Mouse (Mus musculus) macrophage (primary cell): ENCODE results near the gene Drd1. TPM values are rescaled to one million over a fixed set of nuclear protein-coding genes. Genes with fewer than 3 reads are reported as not detected.

Source experiments
- H3K27ac ChIP-seq: fragments of 350-480 bp; formaldehyde crosslinking; 2 replicates; pipeline ENCODE4 v1.9.0; 2021
- H3K36me3 ChIP-seq: fragments of 350-480 bp; formaldehyde crosslinking; 2 replicates; pipeline ENCODE4 v1.9.0; 2021; ENCODE audit errors: inconsistent target
- H3K4me3 ChIP-seq: fragments of 350-480 bp; formaldehyde crosslinking; 2 replicates; pipeline ENCODE4 v1.9.0; 2021; ENCODE audit errors: inconsistent target
- H3K79me2 ChIP-seq: fragments of 350-480 bp; formaldehyde crosslinking; 2 replicates; pipeline ENCODE4 v1.9.0; 2021; ENCODE audit errors: inconsistent target
- WGBS: methylation state at CpG from one replicate; pipeline ENCODE4 v1.1.7; 2026; ENCODE audit warnings: inconsistent platforms; ENCODE audit not compliant: missing documents; 5-methylcytosine and 5-hydroxymethylcytosine counted together
- polyA plus RNA-seq: library from polyadenylated mRNA; stranded (reverse); fragments of 250-400 nt; gene quantifications from 3 replicates; pipeline ENCODE4 v1.2.4, GENCODE M21; 2018; ENCODE audit warnings: inconsistent platforms

Drd1 gene
- polyA plus RNA-seq, 1 experiment from 2014 or later, result 0.44 TPM

DNA sequence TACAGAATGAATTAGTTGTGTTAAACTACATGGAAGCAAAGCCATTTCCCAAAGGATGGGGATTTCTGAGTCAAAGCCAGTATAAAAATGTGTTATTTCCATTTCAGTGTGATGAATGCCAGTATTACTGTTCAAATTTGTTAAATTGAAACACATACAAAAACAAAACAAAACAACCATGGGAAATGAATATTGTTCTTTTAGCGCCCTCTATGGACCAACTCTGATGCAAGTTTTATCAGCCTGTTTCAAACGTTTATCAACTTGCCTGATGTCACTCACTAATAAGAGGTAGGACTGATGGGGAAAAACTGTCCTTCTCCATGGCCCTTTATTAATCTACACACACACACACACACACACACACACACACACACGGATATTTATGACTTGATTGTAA is 7.8 kb upstream of the Drd1 start:
- no peak overlapping the region for H3K4me3 ChIP-seq
- H3K27ac ChIP-seq, result no peak overlapping the region
- 0% methylated on average over 3 of the region's 3 CpGs for WGBS
- no peaks in the 10 kb centered on the region for H3K36me3 ChIP-seq
- H3K79me2 ChIP-seq, result no peaks in the 10 kb centered on the region

DNA sequence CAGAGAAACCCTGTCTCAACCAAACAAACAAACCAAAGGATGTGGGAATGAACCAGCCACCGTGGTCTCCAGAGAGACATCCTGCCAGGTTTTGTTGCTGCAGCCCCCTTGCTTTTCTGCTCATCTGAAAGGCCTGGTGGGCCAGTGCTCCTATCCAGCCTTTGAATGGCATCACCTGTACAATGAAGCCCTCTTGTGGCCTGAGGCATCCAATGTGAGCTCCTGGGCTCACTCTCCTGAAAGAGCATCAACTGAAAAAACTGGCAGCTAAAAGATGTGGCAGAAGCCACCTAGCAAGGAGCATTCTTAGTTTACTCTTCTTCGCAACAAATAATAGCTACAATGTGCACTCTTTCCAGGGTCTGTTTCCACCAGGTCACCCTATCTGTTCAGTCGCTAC is 6.6 kb upstream of the Drd1 start:
- 80% methylated on average over 3 of the region's 3 CpGs for WGBS
- no peaks in the 10 kb centered on the region for H3K79me2 ChIP-seq
- no peak overlapping the region for H3K27ac ChIP-seq
- H3K36me3 ChIP-seq, result no peaks in the 10 kb centered on the region
- no peak overlapping the region for H3K4me3 ChIP-seq

DNA sequence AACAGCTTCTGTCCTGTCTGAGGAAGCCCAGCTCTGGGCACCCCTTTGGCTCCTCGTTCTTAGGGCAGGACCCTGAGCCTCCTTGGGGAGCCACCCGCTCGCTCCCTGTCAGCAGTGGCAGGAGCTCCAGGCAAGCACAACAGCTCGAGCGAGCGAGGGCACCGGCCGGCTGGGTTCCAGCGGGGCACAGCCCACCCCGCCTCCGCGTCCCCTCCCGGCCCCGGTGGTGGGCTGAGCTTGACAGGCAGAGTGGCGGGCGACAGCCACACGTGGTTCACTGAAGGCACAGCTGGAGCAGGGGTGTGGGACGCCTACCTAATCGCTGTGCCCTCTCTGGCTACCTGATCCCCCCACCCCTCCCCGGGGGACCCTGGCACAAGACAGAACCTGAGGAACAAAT is 543 bp downstream of the Drd1 start:
- Histone ChIP-seq H3K27ac (no peak overlapping the region), H3K4me3 (no peak overlapping the region), H3K79me2 (no peaks in the 10 kb centered on the region), H3K36me3 (no peaks in the 10 kb centered on the region)
- WGBS, result 3% methylated on average over 20 of the region's 20 CpGs

DNA sequence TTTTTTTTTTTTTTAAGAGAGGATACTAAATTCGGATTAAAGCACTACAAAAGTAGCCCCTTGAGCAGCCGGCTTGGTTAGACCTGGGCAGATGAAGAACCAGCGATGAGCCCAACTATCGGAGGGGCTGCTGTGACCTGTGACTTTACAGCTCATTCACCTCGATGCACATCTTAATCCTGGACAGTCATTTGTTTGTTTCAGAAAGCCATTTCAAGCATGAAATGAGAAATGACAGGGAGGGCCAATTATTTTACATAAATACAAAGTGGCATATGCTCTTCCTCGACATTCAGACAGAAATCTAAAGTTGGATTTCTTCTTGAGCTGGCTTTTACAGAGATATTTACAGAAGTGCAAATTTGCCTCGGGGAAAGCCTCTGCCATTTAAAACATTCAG is 3.9 kb downstream of the Drd1 start:
- Histone ChIP-seq H3K79me2 (no peaks in the 10 kb centered on the region), H3K4me3 (no peak overlapping the region), H3K27ac (no peak overlapping the region), H3K36me3 (no peaks in the 10 kb centered on the region)
- WGBS, result 80% methylated on average over 7 of the region's 7 CpGs

DNA sequence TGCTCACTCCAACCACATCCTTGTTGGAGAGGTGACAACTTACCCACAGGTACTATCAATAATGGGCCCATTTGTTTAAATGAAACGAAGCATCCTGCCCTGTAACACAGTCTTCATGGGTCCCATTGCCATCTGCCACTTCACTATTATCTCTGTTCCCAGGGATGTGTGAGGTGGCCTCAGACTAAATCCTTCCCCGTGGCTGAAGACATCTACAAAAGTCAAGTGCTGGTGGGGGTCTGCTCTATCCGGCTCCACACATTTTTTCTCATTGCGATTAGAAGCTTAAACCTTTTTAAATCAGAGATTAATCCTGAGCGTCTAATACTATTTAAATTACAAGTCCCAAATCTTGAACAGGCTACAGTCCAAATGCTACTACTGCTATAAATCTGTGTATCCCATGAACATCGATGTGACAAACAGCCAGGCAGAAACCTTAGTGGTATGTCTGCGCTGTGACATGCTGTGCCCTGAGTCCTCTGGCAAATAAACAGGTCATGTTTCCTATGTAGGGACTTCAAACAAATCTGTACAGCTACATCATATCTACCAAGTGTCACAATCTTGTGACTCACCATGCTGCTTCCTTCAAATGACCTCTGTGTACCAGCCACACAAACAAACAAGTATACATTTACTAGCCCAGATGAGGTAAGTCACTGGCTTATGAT is 6.7 kb downstream of the Drd1 start:
- no peaks in the 10 kb centered on the region for H3K36me3 ChIP-seq
- no peak overlapping the region for H3K27ac ChIP-seq
- WGBS, result 86% methylated on average over 7 of the region's 7 CpGs
- no peak overlapping the region for H3K4me3 ChIP-seq
- no peaks in the 10 kb centered on the region for H3K79me2 ChIP-seq

DNA sequence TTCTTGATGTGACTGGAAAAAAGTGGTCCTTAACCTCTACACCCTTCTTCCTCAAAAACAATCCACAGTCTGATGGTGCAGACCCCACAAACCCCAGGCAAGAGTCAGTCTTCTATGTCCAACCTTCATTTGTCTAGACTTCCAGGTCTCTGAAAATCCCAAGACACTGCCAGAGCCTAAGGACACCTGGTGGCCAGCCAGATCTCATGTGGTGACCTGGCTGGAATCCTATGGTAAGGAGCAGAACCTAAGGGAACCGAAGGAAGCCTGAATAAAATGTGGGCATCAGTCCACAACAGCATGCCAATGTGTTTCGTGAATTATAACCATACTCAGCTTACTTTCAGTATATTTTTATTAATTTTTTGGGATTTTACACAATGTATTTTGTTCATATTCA is 15.2 kb downstream of the Drd1 start:
- Histone ChIP-seq H3K27ac (no peak overlapping the region), H3K79me2 (no peaks in the 10 kb centered on the region), H3K36me3 (no peaks in the 10 kb centered on the region), H3K4me3 (no peak overlapping the region)
- 96% methylated on average over 2 of the region's 2 CpGs for WGBS

DNA sequence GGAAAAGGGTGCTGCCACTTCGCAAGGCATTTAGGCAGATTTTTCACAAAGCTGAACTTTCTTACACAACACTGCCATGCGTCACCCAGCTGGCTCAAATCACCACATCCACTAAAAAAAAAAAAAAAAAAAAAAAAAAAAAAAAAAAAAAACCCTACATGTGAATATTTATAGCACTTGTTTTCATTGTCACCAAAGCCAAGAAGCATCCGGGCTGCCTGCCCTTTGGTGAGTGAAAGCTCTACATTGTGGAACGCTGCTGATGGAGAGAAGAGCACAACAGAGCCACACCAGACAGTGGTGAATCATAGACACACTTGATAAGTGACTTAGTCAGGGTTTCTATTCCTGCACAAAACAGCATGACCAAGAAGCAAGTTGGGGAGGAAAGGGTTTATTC is 17.6 kb downstream of the Drd1 start:
- 83% methylated on average over 4 of the region's 4 CpGs for WGBS
- Histone ChIP-seq H3K79me2 (no peaks in the 10 kb centered on the region), H3K4me3 (no peak overlapping the region), H3K36me3 (no peaks in the 10 kb centered on the region), H3K27ac (no peak overlapping the region)

DNA sequence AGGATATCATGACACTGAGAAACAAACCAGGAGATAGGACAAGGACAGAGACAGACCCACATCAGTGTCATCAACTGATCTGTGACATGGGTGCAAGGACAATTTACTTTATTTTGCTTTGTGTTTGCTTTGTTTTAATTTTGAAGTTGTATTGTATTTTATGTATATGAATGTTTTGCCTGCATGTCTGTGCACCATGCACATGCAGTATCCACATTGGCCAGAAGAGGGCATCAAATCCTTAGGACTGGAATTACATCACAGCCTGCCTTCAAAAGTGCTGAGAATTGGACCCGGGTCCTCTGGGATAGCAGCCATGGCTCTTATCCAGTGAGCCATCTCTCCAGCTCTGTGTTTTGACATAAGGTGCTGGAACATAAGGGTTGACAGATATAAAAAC is 20.0 kb downstream of the Drd1 start:
- 73% methylated on average over 1 of the region's 1 CpGs for WGBS
- H3K36me3 ChIP-seq, result no peaks in the 10 kb centered on the region
- no peaks in the 10 kb centered on the region for H3K79me2 ChIP-seq
- H3K27ac ChIP-seq, result no peak overlapping the region
- no peak overlapping the region for H3K4me3 ChIP-seq

DNA sequence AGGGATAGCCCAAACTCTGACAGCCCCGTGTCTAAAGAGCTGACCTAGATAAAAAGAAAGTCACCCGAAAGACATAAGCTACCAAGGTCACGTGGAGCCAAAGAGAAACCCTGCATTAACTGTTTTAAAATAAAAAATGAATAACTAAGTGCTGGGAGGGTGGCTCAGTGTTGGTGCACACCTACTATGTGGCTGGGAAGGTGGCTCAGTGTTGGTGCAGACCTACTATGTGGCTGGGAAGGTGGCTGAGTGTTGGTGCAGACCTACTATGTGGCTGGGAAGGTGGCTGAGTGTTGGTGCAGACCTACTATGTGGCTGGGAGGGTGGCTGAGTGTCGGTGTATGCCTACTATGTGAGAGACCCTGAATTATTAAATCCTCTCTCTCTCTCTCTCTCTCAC is 21.9 kb downstream of the Drd1 start:
- no peak overlapping the region for H3K4me3 ChIP-seq
- no peak overlapping the region for H3K27ac ChIP-seq
- no peaks in the 10 kb centered on the region for H3K36me3 ChIP-seq
- no peaks in the 10 kb centered on the region for H3K79me2 ChIP-seq
- 81% methylated on average over 4 of the region's 4 CpGs for WGBS

DNA sequence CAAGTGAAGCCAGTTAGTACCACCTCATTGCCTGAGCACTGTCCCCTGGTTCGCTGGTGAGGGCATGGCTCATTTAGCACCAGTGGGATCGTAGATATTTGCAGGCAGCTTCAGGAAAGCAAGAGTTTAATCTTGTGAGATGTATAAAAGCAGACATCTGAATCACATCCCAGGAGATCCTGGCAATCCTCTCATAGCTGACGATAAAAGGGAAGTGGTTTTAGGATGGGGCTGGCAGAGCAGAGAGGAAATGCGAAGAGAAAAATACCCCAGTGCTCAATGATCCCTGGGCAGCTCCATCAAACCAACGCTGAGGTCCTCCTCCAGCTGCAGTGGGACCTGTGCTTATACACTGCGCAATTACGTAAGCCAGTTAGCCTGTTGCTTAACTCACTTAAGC is 28.4 kb downstream of the Drd1 start:
- Histone ChIP-seq H3K79me2 (no peaks in the 10 kb centered on the region), H3K4me3 (no peak overlapping the region), H3K27ac (no peak overlapping the region), H3K36me3 (no peaks in the 10 kb centered on the region)
- WGBS, result 71% methylated on average over 7 of the region's 7 CpGs

DNA sequence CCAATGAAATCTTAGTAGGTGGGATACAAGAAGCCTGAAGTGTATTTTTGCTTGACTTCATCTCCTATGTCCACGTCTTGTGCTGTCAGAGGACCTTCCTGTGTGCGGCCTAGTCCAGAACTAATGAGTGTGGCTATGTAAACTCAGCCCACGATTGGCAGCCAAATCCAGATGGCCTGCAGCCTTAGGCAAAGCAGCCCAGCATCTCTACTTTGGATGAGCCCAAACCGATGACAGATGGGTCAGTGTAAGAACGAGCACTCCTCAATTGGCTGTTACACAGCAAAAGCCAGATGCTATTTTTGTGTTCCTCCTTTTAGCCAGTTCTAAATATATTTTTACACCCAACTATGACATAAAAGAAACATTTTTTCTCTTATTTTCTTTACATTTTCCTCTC is 32.2 kb downstream of the Drd1 start:
- no peak overlapping the region for H3K4me3 ChIP-seq
- 81% methylated on average over 4 of the region's 5 CpGs for WGBS
- H3K27ac ChIP-seq, result no peak overlapping the region
- no peaks in the 10 kb centered on the region for H3K36me3 ChIP-seq
- H3K79me2 ChIP-seq, result no peaks in the 10 kb centered on the region

DNA sequence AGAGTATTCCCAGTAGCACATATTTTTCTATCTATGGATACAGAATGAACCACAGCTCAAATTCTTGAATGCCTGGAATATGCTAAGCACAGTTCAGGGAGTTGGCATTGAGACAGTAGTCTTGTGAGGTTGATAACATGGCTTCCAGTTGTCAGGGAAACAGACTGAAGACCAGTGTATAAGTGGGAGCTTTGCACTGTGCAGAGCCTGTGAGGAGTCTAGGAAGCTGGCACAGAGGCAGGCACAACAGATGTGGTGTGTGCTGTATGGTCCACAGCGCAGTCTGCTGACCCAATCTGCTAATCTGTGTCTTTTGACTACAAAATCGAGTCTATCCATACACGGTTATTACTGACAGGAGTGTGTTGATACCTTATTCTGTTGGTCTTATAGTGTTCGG is 46.8 kb downstream of the Drd1 start:
- WGBS, result 86% methylated on average over 4 of the region's 4 CpGs
- Histone ChIP-seq H3K36me3 (no peaks in the 10 kb centered on the region), H3K4me3 (no peak overlapping the region), H3K27ac (no peak overlapping the region), H3K79me2 (no peaks in the 10 kb centered on the region)

Other genes starting within 250 kb of the Drd1 start
- gene Sfxn1, start 16.2 kb upstream of the Drd1 start, polyA plus RNA-seq, result 17.3 to 41.2 TPM (median 20.3 TPM) in 3 replicates
- gene Hrh2, start 136.4 kb upstream of the Drd1 start, polyA plus RNA-seq, result 0.34 to 0.64 TPM (median 0.52 TPM) in 3 replicates